Mouse (Mus musculus): ENCODE measurements around the gene Sccpdh. TPM values are rescaled to one million over a fixed set of nuclear protein-coding genes. Genes with fewer than 3 reads are reported as not detected.

Gene Sccpdh
- polyA plus RNA-seq, 1 experiment from 2014 or later: 151 TPM

DNA sequence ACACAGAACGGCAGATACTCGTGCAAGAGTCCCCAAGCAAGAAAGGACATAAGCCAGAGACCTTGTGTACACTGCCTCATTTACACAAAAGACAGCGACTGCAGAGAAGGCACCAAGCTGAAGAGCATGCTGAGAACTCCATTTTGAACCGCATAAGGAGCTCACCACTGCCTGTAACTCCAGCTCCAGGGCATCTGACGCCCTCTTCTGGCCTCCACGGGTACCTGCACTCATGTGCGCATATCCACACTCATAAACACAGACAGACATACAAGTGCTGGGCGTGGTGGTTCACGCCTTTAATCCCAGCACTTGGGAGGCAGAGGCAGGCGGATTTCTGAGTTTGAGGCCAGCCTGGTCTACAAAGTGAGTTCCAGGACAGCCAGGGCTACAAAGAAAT is 60.7 kb downstream of the Sccpdh start:
- no peak overlapping the region for H3K9ac ChIP-seq (replicated peaks; ENCODE audit: low read length)
- H3K27ac ChIP-seq (replicated peaks; ENCODE audit: low read depth, low read length): no peak overlapping the region
- H3K27me3 ChIP-seq (ENCODE audit: control insufficient read depth, insufficient read depth, low read length): no peaks in the 10 kb centered on the region
- WGBS: 90% methylated on average over 10 of the region's 10 CpGs
- H3K36me3 ChIP-seq (ENCODE audit: control insufficient read depth, insufficient read depth, low read length): no peaks in the 10 kb centered on the region
- H3K4me1 ChIP-seq (ENCODE audit: control insufficient read depth, insufficient read depth, low read length): no peaks in the 10 kb centered on the region
- no peak overlapping the region for H3K4me3 ChIP-seq (replicated peaks; ENCODE audit: low read depth, low read length)
- H3K9me3 ChIP-seq (ENCODE audit: control insufficient read depth, low read length): no peaks in the 10 kb centered on the region
- ATAC-seq (ENCODE audit: low FRiP score, low TSS enrichment) (no peak), DNase-seq (no peak)
- H3K4me2 ChIP-seq (ENCODE audit: low read length): no peak overlapping the region

DNA sequence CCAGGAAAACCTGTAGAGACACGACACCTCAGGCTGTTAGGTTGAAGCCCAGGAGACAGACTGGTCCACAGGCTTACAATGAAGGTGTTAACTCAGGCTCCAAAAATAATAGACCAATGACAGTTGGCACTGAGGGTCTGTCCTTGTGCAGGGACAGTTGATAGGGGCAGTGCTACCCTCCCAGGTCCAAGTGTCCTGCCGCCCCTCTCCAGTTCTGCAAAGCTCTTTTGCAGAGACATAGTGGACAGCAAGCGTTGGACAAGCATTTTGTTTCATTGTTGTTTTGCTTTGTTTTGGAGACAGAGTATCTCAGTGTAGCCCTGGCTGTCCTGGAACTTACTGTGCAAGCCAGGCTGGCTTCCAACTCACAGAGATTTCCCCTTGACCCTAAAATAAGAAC is 63.4 kb downstream of the Sccpdh start:
- WGBS: 90% methylated on average over 3 of the region's 3 CpGs
- no peaks in the 10 kb centered on the region for H3K27me3 ChIP-seq (ENCODE audit: control insufficient read depth, insufficient read depth, low read length)
- no peaks in the 10 kb centered on the region for H3K36me3 ChIP-seq (ENCODE audit: control insufficient read depth, insufficient read depth, low read length)
- no peaks in the 10 kb centered on the region for H3K9me3 ChIP-seq (ENCODE audit: control insufficient read depth, low read length)
- ATAC-seq (ENCODE audit: low FRiP score, low TSS enrichment) (no peak), DNase-seq (no peak)
- no peak overlapping the region for H3K9ac ChIP-seq (replicated peaks; ENCODE audit: low read length)
- H3K4me1 ChIP-seq (ENCODE audit: control insufficient read depth, insufficient read depth, low read length): no peaks in the 10 kb centered on the region
- no peak overlapping the region for H3K4me3 ChIP-seq (replicated peaks; ENCODE audit: low read depth, low read length)
- no peak overlapping the region for H3K4me2 ChIP-seq (ENCODE audit: low read length)
- no peak overlapping the region for H3K27ac ChIP-seq (replicated peaks; ENCODE audit: low read depth, low read length)

DNA sequence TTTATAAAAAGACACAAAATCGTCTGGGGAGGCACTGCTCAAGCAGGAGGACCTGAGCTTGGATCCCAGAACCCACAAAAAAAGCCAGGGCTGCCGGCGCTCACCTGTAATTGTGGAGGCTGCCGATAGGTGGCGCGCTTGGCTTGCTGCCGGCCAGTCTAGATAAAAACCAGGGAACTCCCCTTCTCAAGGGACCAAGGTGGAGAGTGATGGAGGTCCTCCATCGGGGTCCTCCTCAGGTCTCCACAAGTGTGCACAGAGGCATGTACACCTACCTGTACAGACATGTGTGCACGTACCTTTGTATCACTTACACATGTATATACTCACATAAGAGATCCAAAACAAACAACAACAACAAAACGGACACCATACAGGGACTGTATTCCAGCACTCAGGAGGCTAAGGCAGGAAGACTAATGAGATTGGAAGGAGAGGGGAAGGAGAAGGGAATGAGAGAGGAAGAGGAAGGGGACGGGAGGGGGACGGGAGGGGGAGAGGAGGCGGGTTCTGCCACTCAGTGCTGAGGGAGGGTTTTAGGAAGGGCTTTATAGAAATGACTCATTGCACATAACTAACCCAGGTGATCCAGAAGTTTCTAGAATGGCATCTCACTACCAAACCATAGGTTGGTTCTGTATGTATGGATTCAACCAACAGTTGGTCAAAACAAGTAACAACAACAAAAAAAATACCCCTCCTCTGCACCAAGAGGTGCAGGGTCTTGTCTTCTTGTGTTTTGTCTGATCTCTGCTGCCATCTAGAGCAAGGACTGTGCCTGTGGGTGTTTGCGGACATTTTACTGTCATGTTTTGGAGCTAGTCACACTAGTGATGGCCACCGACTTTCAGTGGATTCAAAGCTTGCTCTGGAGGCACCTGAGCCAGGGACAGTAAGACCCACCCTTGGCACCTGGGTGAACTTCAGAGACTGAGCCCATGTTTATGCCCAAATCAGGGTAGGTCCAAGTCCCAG is 66.8 kb downstream of the Sccpdh start:
- ATAC-seq (ENCODE audit: low FRiP score, low TSS enrichment): no peak
- no peak overlapping the region for H3K4me2 ChIP-seq (ENCODE audit: low read length)
- H3K4me1 ChIP-seq (ENCODE audit: control insufficient read depth, insufficient read depth, low read length): no peaks in the 10 kb centered on the region
- H3K4me3 ChIP-seq (replicated peaks; ENCODE audit: low read depth, low read length): no peak overlapping the region
- H3K9me3 ChIP-seq (ENCODE audit: control insufficient read depth, low read length): no peaks in the 10 kb centered on the region
- peak; percentile 37 for DNase-seq
- H3K27me3 ChIP-seq (ENCODE audit: control insufficient read depth, insufficient read depth, low read length): no peaks in the 10 kb centered on the region
- WGBS: 39% methylated on average over 15 of the region's 15 CpGs
- H3K36me3 ChIP-seq (ENCODE audit: control insufficient read depth, insufficient read depth, low read length): no peaks in the 10 kb centered on the region
- no peak overlapping the region for H3K27ac ChIP-seq (replicated peaks; ENCODE audit: low read depth, low read length)
- H3K9ac ChIP-seq (replicated peaks; ENCODE audit: low read length): no peak overlapping the region

DNA sequence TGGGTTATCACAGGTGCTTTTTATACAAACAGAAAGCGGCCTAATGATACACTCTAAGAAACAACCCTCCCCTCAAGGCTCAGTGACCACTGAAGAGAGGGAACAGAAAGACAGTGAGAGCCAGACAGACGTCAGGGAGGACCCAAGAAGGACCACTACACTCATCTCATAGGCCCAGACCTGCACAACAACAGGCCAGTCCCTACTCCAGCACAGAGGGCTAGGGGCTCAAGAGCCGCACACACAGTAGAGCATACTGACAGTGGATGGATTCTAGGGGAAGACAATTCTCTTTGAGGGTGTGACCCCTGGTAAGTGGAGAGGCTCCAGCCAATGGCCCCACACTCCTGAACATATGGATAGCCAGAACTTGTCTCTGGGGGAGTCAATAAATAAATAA is 68.5 kb downstream of the Sccpdh start:
- Histone ChIP-seq H3K36me3 (ENCODE audit: control insufficient read depth, insufficient read depth, low read length) (no peaks in the 10 kb centered on the region), H3K4me2 (ENCODE audit: low read length) (no peak overlapping the region), H3K27me3 (ENCODE audit: control insufficient read depth, insufficient read depth, low read length) (no peaks in the 10 kb centered on the region), H3K9ac (replicated peaks; ENCODE audit: low read length) (no peak overlapping the region), H3K4me3 (replicated peaks; ENCODE audit: low read depth, low read length) (no peak overlapping the region), H3K4me1 (ENCODE audit: control insufficient read depth, insufficient read depth, low read length) (no peaks in the 10 kb centered on the region), H3K27ac (replicated peaks; ENCODE audit: low read depth, low read length) (no peak overlapping the region), H3K9me3 (ENCODE audit: control insufficient read depth, low read length) (no peaks in the 10 kb centered on the region)
- 86% methylated on average over 3 of the region's 3 CpGs for WGBS
- ATAC-seq (ENCODE audit: low FRiP score, low TSS enrichment) (no peak), DNase-seq (no peak)

Other genes with a start within 250 kb of the Sccpdh start
- gene Smyd3, start 150.2 kb upstream of the Sccpdh start, polyA plus RNA-seq (2014; fragmentation: Nextera tagmentation; extraction: Ambion mirVana): 14.4 and 21.5 TPM in 2 replicates
- gene Tfb2m, start 121.9 kb upstream of the Sccpdh start, polyA plus RNA-seq (2014; fragmentation: Nextera tagmentation; extraction: Ambion mirVana): 28.4 and 32.6 TPM in 2 replicates
- gene Cnst, start 121.8 kb upstream of the Sccpdh start, polyA plus RNA-seq (2014; fragmentation: Nextera tagmentation; extraction: Ambion mirVana): 20.7 and 28.0 TPM in 2 replicates
- gene Kif28, start 77.1 kb downstream of the Sccpdh start, polyA plus RNA-seq (2014; fragmentation: Nextera tagmentation; extraction: Ambion mirVana): not detected in 2 replicates
- not detected in 2 replicates for gene Gm10518, start 135.2 kb downstream of the Sccpdh start, polyA plus RNA-seq (2014; fragmentation: Nextera tagmentation; extraction: Ambion mirVana)
- 19.3 and 24.2 TPM in 2 replicates for gene Ahctf1, start 135.5 kb downstream of the Sccpdh start, polyA plus RNA-seq (2014; fragmentation: Nextera tagmentation; extraction: Ambion mirVana)

All from midbrain, embryonic 14.5 days (tissue).